Mouse (Mus musculus) CD4-positive, CD25-positive, alpha-beta regulatory T cell, adult 9 weeks (primary cell): ENCODE results near the gene Cnpy2. TPM values are rescaled to one million over a fixed set of nuclear protein-coding genes. Genes with fewer than 3 reads are reported as not detected.

Experiments
- polyA plus RNA-seq: library from polyadenylated mRNA; unstranded; fragments of 100-300 nt; shearing (Covaris generic); gene quantifications from one replicate; pipeline ENCODE4 v1.2.1, GENCODE M21; 2017

The Cnpy2 gene
- 154 TPM for polyA plus RNA-seq

DNA sequence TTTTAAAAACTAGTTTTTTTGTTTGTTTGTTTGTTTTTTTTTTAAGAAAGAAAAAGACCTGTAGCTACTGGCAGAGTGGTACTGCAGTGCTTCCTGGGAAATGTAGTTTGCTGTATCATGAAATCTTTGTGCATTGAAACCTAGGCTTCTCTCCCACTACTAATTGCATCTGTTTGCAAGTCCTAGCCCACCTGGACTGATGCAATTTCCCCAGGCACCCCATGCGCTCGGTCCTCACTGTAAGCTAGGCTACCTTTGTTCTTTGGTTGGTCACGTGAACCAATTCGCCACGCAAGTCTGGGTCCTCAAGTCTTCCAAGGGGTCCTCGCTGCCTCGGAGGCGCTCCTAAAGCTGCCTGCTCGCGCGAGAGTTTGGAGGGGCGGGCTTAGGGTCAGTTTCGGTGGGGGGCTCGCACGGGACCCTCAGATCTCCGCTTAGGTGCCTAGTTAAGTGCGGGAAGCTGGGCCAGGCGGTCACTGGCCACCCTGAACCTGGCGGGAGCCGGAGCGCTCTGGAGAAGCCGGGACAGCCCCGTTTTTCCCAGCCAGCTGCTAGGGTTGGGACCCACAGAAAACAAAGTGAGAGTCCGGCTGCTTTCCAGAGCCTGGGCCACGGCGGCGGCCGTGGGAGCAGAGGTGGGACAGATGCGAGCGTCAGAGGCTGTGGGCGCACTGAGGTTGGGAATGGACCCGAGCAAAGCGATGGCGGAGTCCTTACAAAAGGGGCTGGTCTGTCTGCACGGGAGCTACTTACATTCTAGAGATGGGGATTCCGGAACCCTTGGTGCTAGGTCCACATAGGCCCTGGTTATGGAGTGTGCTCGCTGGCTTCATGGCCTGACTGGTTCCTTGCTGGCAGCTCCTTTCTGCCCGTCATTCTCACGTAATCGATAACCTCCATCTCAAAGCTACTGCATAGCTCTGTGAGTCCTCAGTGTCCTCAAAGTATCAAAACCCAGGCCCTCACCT is at the start of gene Cnpy2:
Cnpy2 (plus strand) TSS at position 319 of the 968 bp plus-strand sequence.

DNA sequence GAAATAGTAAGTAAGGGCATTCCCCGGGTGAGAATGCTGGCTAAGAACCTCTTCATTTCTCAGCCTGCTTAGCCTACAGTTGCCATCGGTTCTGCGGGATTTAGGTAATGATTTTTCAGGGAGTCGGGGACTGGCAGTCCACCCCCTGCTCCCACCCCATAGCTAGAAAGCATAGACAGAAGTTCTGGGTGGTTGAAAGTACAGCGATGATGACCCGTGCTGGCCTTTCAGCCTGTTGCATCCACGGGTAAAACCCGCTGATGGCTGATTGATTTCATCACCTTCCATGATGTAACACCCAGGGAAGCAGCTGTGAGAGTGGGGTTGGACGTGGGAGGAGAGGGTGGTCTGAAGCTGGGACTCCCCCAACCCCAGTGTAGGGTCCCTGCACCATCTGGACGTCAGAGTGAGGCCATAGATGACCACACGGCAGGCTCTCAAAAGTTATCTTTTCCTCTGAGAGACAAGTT is 23.5 kb upstream of the Cnpy2 start, which contains the start of gene Il23a:
Il23a (minus strand) TSS at position 51 of the 470 bp plus-strand sequence.

GRCm38 (mm10) chr10:128303126-128304021 is 18.9 kb upstream of the Cnpy2 start, which contains the start of gene Pan2:
Pan2 (plus strand) TSS chr10:128303335.

DNA sequence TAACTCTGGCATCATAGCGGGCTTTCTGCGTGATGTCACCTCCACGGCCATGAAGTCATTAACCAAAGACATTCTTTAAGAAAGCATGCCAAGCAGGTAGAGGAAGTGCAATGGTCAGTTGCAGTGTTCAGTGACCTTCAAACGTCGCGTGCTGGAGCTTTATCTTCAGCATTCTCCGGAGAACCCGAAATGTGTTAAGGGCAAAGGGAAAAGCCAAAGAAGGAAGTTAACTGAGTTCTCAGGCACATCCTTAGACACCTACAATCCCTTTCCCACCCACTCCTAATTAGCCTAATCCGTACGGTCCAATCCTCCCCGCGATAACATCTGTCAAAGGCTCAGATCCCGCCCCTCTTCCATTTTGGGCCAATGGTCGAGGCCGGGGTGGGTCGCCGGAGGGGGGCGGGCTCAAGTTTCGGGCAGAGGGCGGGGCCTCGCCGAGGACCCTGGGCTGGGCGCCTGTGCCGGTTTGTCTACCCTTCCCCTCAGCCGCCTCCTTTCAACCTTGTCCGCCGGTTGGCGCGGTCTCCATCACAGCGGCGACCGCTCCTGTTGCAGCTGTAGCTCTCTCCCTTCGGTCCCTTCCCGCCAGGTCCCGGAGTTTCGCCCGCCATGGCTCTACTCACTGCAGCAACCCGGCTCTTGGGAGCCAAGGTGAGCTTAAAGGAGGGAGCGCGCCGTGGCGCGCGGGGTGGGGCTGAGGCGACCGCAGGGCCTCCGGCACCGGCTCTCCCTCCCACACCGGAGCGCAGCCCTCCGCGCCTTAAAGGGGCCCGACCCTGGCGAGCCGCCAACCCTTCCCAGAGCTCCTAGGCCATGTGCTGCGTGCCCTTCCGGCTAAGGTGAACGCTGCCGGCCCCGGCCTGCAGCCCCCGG is 15.3 kb downstream of the Cnpy2 start, which contains the start of gene Cs:
Cs (plus strand) TSS at position 429 of the 876 bp plus-strand sequence.

DNA sequence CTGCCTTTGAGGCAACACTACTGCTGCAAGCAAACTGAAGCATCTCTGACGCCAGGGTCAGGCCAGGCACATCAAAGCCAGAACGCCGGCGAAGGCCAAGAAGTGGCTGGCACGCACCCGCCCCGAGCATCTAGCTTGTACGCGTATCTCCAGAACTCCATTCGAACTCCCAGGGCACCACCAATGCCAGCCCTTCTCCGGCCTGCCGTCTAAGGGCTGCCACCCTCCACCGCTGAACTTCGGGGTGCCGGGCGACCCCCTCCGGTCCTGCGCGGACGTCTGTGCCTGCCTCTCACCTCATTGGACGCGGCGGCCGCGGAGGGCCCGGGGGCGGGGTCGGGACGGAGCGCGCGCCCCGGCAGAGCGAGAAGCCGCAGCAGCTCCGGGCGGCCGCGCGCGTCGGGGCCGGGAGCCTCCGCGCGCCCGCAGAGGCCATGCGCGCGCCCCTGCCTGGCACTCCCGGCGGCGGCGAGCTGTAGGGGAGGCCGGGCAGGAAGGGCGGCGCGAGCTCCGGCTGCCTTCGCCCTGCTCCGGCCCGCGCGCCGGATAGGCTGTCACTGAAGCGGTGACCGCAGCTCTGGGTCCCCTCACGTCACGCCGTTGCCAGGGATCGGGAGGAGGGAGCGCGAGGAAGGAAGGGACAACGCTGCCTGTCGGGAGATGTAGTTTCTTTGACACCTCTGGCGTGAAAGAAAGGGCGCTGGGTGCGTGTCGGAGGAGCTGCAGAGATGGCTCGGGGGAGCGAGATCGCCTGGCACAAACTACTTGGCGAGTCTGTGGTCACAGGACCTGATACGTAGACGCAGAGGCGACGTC is 46.4 kb downstream of the Cnpy2 start, which contains the start of gene Coq10a:
Coq10a (minus strand) TSS at position 596 of the 816 bp plus-strand sequence.

DNA sequence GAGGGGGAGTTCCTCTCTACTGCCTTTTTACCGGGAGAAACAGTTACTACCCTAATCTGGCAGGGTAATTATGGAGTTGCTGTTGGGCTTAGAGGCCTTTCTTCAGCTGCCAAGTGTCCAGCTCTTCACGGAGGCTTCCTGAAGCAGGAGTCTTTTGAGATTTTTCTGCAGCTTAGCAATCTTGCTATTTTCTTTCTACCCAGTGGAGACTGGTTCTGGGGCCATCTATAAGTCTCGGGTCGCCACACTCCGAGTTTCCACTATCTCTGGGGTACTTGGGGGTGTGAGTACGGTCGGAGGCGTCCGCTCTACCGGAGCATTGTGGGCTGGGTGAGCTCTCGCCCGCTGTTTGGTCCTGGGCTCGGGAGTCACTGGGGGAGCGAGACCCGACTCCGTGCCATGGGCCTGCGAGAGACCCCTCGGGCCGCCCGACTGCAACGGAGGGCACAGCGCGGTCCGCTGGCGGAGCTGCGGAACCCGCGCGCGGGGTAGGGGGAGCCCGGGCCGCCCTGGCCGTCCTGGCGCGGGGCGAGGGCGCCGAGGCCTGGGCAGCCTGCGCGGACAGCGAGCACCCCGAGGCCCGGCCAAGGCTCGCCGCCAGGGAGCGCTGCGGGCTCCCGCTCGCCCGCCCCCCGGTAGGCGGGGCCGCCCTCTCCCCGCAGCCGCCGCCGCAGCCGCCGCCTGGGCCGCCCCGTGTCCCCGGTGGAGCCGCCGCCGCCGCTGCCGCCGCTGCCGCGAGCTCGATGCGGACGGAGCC is 54.4 kb downstream of the Cnpy2 start, which contains the start of gene Ankrd52:
Ankrd52 (plus strand) TSS at position 661 of the 757 bp plus-strand sequence.

Other genes starting within 250 kb of the Cnpy2 start
- gene Atp5b, start 239.2 kb upstream of the Cnpy2 start, polyA plus RNA-seq = 995 TPM
- gene Baz2a, start 230.9 kb upstream of the Cnpy2 start, polyA plus RNA-seq = 85.4 TPM
- 35.9 TPM for gene Rbms2, start 142.2 kb upstream of the Cnpy2 start, polyA plus RNA-seq
- gene Gls2, start 128.0 kb upstream of the Cnpy2 start, polyA plus RNA-seq = 0.33 TPM
- gene Spryd4, start 110.7 kb upstream of the Cnpy2 start, polyA plus RNA-seq = 19.0 TPM
- gene Mip, start 96.6 kb upstream of the Cnpy2 start, polyA plus RNA-seq = not detected
- gene Timeless, start 90.4 kb upstream of the Cnpy2 start, polyA plus RNA-seq = 30.7 TPM
- not detected for gene Apon, start 68.4 kb upstream of the Cnpy2 start, polyA plus RNA-seq
- gene Apof, start 53.8 kb upstream of the Cnpy2 start, polyA plus RNA-seq = not detected
- gene Stat2, start 51.9 kb upstream of the Cnpy2 start, polyA plus RNA-seq = 95.2 TPM
- not detected for gene Il23a, start 23.7 kb upstream of the Cnpy2 start, polyA plus RNA-seq
- gene Pan2, start 19.1 kb upstream of the Cnpy2 start, polyA plus RNA-seq = 51.5 TPM
- 182 TPM for gene Cs, start 15.3 kb downstream of the Cnpy2 start, polyA plus RNA-seq
- gene Coq10a, start 46.5 kb downstream of the Cnpy2 start, polyA plus RNA-seq = 14.7 TPM
- 1.5 TPM for gene Ankrd52, start 54.7 kb downstream of the Cnpy2 start, polyA plus RNA-seq
- gene Slc39a5, start 78.8 kb downstream of the Cnpy2 start, polyA plus RNA-seq = not detected
- 131 TPM for gene Nabp2, start 89.0 kb downstream of the Cnpy2 start, polyA plus RNA-seq
- 50.5 TPM for gene Rnf41, start 89.2 kb downstream of the Cnpy2 start, polyA plus RNA-seq
- gene Smarcc2, start 136.8 kb downstream of the Cnpy2 start, polyA plus RNA-seq = 134 TPM
- gene Myl6, start 171.7 kb downstream of the Cnpy2 start, polyA plus RNA-seq = 1,630 TPM
- gene Myl6b, start 176.2 kb downstream of the Cnpy2 start, polyA plus RNA-seq = 4.7 TPM
- 115 TPM for gene Esyt1, start 203.4 kb downstream of the Cnpy2 start, polyA plus RNA-seq
- 34.2 TPM for gene Zc3h10, start 225.3 kb downstream of the Cnpy2 start, polyA plus RNA-seq
- 3,447 TPM for gene Rpl41, start 226.8 kb downstream of the Cnpy2 start, polyA plus RNA-seq
- 43.8 TPM for gene Pa2g4, start 243.5 kb downstream of the Cnpy2 start, polyA plus RNA-seq